Mouse (Mus musculus) adrenal gland (tissue): ENCODE data around the gene Gamt.
"Not testable (repeated sequence)": the region's sequence is repeated elsewhere in the genome, so short reads cannot be mapped to it uniquely, and the experiment has no call there.

Experiments
- intact Hi-C: fragments of 180-260 bp; cut with DNase I; formaldehyde crosslinking; loops from one replicate; pipeline ENCODE4 v1.15.1; 2025

The Gamt gene

GRCm38 (mm10) chr10:80259861-80260641, 761 bp downstream of the Gamt start:
- intact Hi-C loops, result no loop called here

GRCm38 (mm10) chr10:80259463-80259805, 1.4 kb downstream of the Gamt start:
- intact Hi-C loops, result no loop called here

GRCm38 (mm10) chr10:80258752-80259462, 1.9 kb downstream of the Gamt start:
- intact Hi-C loops, result no loop called here

GRCm38 (mm10) chr10:80257936-80258335, 2.9 kb downstream of the Gamt start:
- intact Hi-C loops, result no loop called here

GRCm38 (mm10) chr10:80255881-80256535, 4.8 kb downstream of the Gamt start:
- intact Hi-C loops, result no loop called here

- intact Hi-C loops, result no loop called here
Measured at GRCm38 (mm10) chr10:80254331-80255297, 6.2 kb downstream of the Gamt start.

GRCm38 (mm10) chr10:80253551-80253950, 7.3 kb downstream of the Gamt start:
- intact Hi-C loops, result no loop called here

- intact Hi-C loops, result no loop called here
Measured at GRCm38 (mm10) chr10:80252493-80253274, 8.1 kb downstream of the Gamt start.

GRCm38 (mm10) chr10:80252011-80252410, 8.8 kb downstream of the Gamt start:
- intact Hi-C loops, result no loop called here

GRCm38 (mm10) chr10:80250573-80250972, 10.2 kb downstream of the Gamt start:
- intact Hi-C loops, result no loop called here

GRCm38 (mm10) chr10:80250059-80250458, 10.8 kb downstream of the Gamt start:
- intact Hi-C loops, result no loop called here

GRCm38 (mm10) chr10:80248971-80249640, 11.7 kb downstream of the Gamt start, which contains the start of gene Ndufs7:
Gene Ndufs7, plus strand, starts transcription at chr10:80249121.
- intact Hi-C loops, result no loop called here

GRCm38 (mm10) chr10:80248437-80248836, 12.4 kb downstream of the Gamt start:
- intact Hi-C loops, result not testable (repeated sequence)

- intact Hi-C loops, result no loop called here
Measured at GRCm38 (mm10) chr10:80247849-80248248, 13.0 kb downstream of the Gamt start.

GRCm38 (mm10) chr10:80245600-80245999, 15.2 kb downstream of the Gamt start:
- intact Hi-C loops, result loop anchor here (1.0 to 2.0 kb wide), 2 partner anchors 49 to 70 kb away; no protein-coding TSS in a partner anchor

GRCm38 (mm10) chr10:80244791-80245399, 15.9 kb downstream of the Gamt start:
- intact Hi-C loops, result loop anchor here (1.0 to 2.0 kb wide), 2 partner anchors 48 to 70 kb away; no protein-coding TSS in a partner anchor

GRCm38 (mm10) chr10:80242607-80243006, 18.2 kb downstream of the Gamt start:
- intact Hi-C loops, result no loop called here

GRCm38 (mm10) chr10:80242088-80242487, 18.7 kb downstream of the Gamt start:
- intact Hi-C loops, result no loop called here

GRCm38 (mm10) chr10:80239791-80240190, 21.0 kb downstream of the Gamt start:
- intact Hi-C loops, result no loop called here
